28 mouse cellular contexts compared by ENCODE assay signal in genomic region chr4:92216286-92216685, GRCm38 (mm10). TPM values are rescaled to one million over a fixed set of nuclear protein-coding genes. Genes with fewer than 3 reads are reported as not detected.
"Had no signal": no experiment of that assay in that cellular context is flagged by ENCODE, and none has a peak within 500 bp of the region (broad histone marks: within the 10 kb centered on the region; RNA-seq: fewer than 3 reads in every experiment).

No protein-coding gene starts in this region.

- DNase-seq: liver, embryonic 13.5 days; liver, postnatal 0 days; lung, adult 2 months; retina, postnatal 1 day; right cerebral cortex, adult 18-20 months; right cerebral cortex, postnatal 25 days; right cerebral cortex, postnatal 4 days; spleen, adult 18-20 months; thymus, adult 18-20 months; thymus, postnatal 14 days; thymus, postnatal 36 days had no signal

- H3K4me2 ChIP-seq: liver, embryonic 11.5 days; liver, embryonic 13.5 days; liver, embryonic 15.5 days; midbrain, embryonic 11.5 days; midbrain, embryonic 13.5 days; midbrain, embryonic 15.5 days; neural tube, embryonic 13.5 days; neural tube, embryonic 15.5 days had no signal

- H3K4me3 ChIP-seq: liver, embryonic 13.5 days; liver, embryonic 15.5 days; megakaryocyte, embryonic 14.5 days; midbrain, embryonic 13.5 days; midbrain, embryonic 15.5 days; neural tube, embryonic 13.5 days; neural tube, embryonic 15.5 days had no signal

- ATAC-seq: liver, postnatal 0 days; midbrain, embryonic 13.5 days; midbrain, embryonic 15.5 days had no signal

- H3K36me3 ChIP-seq: liver, embryonic 13.5 days; liver, embryonic 15.5 days; midbrain, embryonic 13.5 days; midbrain, embryonic 15.5 days; neural tube, embryonic 13.5 days; neural tube, embryonic 15.5 days had no signal

- H3K9ac ChIP-seq: liver, embryonic 13.5 days; liver, embryonic 15.5 days; liver, postnatal 0 days; midbrain, embryonic 13.5 days; midbrain, embryonic 15.5 days; neural tube, embryonic 13.5 days; neural tube, embryonic 15.5 days had no signal

- H3K27me3 ChIP-seq: liver, embryonic 13.5 days; liver, embryonic 15.5 days; megakaryocyte, embryonic 14.5 days; midbrain, embryonic 13.5 days; midbrain, embryonic 15.5 days; neural tube, embryonic 13.5 days; neural tube, embryonic 15.5 days had no signal

- H3K9me3 ChIP-seq: liver, embryonic 13.5 days; liver, embryonic 15.5 days; megakaryocyte, embryonic 14.5 days; midbrain, embryonic 13.5 days; midbrain, embryonic 15.5 days; neural tube, embryonic 13.5 days; neural tube, embryonic 15.5 days had no signal

- H3K4me1 ChIP-seq: liver, embryonic 13.5 days; liver, embryonic 15.5 days; megakaryocyte, embryonic 14.5 days; midbrain, embryonic 13.5 days; midbrain, embryonic 15.5 days; neural tube, embryonic 13.5 days; neural tube, embryonic 15.5 days had no signal

- H3K27ac ChIP-seq: liver, embryonic 13.5 days; liver, embryonic 15.5 days; macrophage; midbrain, embryonic 13.5 days; midbrain, embryonic 15.5 days; neural tube, embryonic 13.5 days; neural tube, embryonic 15.5 days had no signal

RNA-seq across cellular contexts. Expression of gene Gm12666, which starts 24.7 kb away (rescaled TPM):
- total RNA-seq: megakaryocyte progenitor cell, adult 5-6 weeks; midbrain, postnatal 0 days; monocyte, adult 5-6 weeks had no signal
- polyA plus RNA-seq: liver, embryonic 11.5 days; liver, embryonic 13.5 days; liver, embryonic 15.5 days; liver, postnatal 0 days; lung, adult 2 months; macrophage; midbrain, embryonic 11.5 days; midbrain, embryonic 13.5 days; midbrain, embryonic 15.5 days; midbrain, postnatal 0 days; neural tube, embryonic 11.5 days; neural tube, embryonic 15.5 days; small intestine, adult 2 months; stomach, embryonic 14.5 days; stomach, embryonic 16.5 days; thymus, postnatal 0 days had no signal
